Mouse (Mus musculus): Measurements from ENCODE around the gene Dapk2.

The Dapk2 gene

GRCm38 (mm10) chr9:66275267-66275991 is 117.4 kb downstream of the Dapk2 start:
- CTCF ChIA-PET, result interaction anchor here (0.6 kb wide), 1 partner anchor 32 kb away, joined by 3 read pairs; no protein-coding TSS in a partner anchor

- CTCF ChIA-PET, result no interaction called here
These were observed 118.0 kb downstream of the Dapk2 start for GRCm38 (mm10) chr9:66276062-66276461.

DNA sequence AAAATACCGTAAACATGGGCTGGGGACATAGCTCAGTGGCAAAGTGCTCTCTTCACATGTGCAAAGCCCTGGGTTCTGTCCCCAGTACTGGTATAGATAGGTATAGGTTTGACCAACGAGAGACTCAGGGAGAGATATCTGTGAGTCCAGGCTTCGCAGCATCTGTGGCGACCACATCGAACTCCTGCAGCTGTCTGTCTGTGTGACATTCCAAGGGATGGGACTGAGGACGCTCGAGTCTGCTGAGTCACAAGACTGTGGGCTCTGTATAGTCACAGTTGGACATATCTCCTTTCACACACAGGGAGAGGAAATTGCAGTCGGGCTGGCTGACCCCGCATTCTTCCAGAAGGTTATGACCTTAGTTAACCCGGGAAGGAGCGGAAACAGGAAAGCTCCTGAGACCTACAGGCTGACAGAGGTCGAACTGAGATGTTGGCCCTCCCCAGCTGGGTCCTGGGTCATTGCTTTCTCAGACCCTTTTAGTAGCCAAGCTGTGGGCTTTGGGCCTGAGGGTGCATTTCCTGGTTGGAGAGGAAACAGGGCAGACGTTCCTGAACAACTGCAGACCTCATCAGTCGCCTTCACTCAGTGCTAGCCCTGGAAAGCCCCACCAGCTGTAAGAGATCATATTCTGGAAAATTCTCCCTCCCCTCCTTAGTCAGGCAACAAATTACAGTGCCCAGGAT is 118.8 kb downstream of the Dapk2 start:
- CTCF ChIA-PET, result no interaction called here

GRCm38 (mm10) chr9:66279647-66280046 is 121.6 kb downstream of the Dapk2 start:
- CTCF ChIA-PET, result interaction anchor here (0.8 kb wide), 1 partner anchor 39 kb away, joined by 3 read pairs; no protein-coding TSS in a partner anchor

- CTCF ChIA-PET, result interaction anchor here (0.7 kb wide), 1 partner anchor 44 kb away, joined by 21 read pairs; no protein-coding TSS in a partner anchor
These were observed 122.5 kb downstream of the Dapk2 start for GRCm38 (mm10) chr9:66280496-66280895.

GRCm38 (mm10) chr9:66281501-66281951 is 123.5 kb downstream of the Dapk2 start:
- CTCF ChIA-PET, result interaction anchor here (0.5 to 0.6 kb wide), 3 partner anchors 9 to 31 kb away, joined by 3 to 15 read pairs (median 7); no protein-coding TSS in a partner anchor

DNA sequence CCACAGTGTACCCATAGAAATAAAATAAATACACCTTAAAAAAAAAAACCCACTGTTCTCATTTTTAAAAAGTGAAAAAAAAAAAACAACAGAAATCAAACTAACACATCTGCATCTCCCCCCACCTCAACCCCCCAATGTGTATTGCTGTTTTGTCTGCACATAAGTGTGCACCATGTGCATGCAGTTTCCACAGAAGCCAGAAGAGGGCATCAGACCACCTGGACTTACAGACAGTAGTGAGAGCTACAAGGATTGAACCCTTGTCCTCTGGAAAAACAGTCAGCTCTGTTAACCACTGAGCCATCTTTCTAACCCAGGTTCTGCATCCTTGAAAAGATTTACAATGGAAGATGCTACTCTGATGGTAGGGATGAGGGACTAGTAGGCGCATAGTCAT is 124.6 kb downstream of the Dapk2 start:
- CTCF ChIA-PET, result interaction anchor here (0.6 to 0.9 kb wide), 2 partner anchors 10 to 15 kb away, joined by 3 to 5 read pairs; no protein-coding TSS in a partner anchor

- CTCF ChIA-PET, result interaction anchor here (0.9 kb wide), 1 partner anchor 43 kb away, joined by 5 read pairs; no protein-coding TSS in a partner anchor
These were observed 125.7 kb downstream of the Dapk2 start for GRCm38 (mm10) chr9:66283565-66284203.

- CTCF ChIA-PET, result interaction anchor here (0.7 to 0.8 kb wide), 2 partner anchors 11 to 169 kb away, joined by 3 to 7 read pairs; no protein-coding TSS in a partner anchor
These were observed 127.2 kb downstream of the Dapk2 start for GRCm38 (mm10) chr9:66285241-66285640.

DNA sequence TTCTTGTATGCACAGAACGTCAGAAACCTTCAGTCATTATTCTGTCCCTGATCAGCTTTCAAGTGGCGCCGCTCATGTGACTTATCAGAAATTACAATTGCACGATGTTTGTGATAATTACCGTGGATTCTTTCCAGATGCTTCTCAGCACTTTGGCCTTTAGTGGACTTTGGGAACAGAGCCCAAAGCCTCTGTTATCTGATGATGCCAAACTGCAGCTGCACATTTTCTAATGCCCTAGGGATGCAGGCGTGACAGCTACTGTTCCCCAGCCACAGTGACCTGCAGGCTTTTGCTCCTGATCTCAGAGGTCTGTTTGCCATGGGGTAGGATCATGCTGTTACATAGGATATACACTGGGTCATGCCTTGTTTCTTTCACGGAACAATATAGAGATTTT is 127.9 kb downstream of the Dapk2 start:
- CTCF ChIA-PET, result interaction anchor here (0.7 to 0.8 kb wide), 3 partner anchors 14 to 170 kb away, joined by 3 to 9 read pairs (median 7); no protein-coding TSS in a partner anchor

- CTCF ChIA-PET, result interaction anchor here (0.6 kb wide), 1 partner anchor 23 kb away, joined by 3 read pairs; no protein-coding TSS in a partner anchor
These were observed 132.7 kb downstream of the Dapk2 start for GRCm38 (mm10) chr9:66290727-66291126.

- CTCF ChIA-PET, result interaction anchor here (0.9 kb wide), 1 partner anchor 11 kb away, joined by 5 read pairs; no protein-coding TSS in a partner anchor
These were observed 135.3 kb downstream of the Dapk2 start for GRCm38 (mm10) chr9:66293319-66293718.

GRCm38 (mm10) chr9:66294227-66294626 is 136.2 kb downstream of the Dapk2 start:
- CTCF ChIA-PET, result interaction anchor here (0.7 kb wide), 1 partner anchor 493 kb away, joined by 4 read pairs; no protein-coding TSS in a partner anchor

DNA sequence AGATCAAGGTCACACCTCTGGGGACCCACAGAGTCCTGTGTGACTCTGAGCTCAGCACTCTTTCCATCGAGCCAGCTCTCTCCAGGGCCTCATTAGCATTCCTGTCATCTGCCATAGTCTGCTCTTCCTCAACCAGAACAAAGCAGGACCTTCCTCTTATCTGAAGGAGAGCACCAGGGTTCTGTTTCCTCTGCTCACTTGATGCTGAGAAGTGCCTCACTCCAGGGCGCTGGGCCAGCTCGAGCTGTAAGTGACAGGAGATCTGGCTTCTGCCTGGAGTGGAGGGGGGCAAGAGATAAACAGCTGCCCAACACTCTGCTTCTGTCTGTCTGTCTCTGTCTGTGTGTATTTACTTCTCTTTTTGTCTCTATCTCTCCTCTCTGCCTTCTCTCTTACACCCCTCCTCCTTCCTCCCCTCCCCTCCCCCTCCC is 137.0 kb downstream of the Dapk2 start:
- CTCF ChIA-PET, result no interaction called here

GRCm38 (mm10) chr9:66295577-66296120 is 137.6 kb downstream of the Dapk2 start:
- CTCF ChIA-PET, result no interaction called here

GRCm38 (mm10) chr9:66298783-66299182 is 140.8 kb downstream of the Dapk2 start:
- CTCF ChIA-PET, result no interaction called here

DNA sequence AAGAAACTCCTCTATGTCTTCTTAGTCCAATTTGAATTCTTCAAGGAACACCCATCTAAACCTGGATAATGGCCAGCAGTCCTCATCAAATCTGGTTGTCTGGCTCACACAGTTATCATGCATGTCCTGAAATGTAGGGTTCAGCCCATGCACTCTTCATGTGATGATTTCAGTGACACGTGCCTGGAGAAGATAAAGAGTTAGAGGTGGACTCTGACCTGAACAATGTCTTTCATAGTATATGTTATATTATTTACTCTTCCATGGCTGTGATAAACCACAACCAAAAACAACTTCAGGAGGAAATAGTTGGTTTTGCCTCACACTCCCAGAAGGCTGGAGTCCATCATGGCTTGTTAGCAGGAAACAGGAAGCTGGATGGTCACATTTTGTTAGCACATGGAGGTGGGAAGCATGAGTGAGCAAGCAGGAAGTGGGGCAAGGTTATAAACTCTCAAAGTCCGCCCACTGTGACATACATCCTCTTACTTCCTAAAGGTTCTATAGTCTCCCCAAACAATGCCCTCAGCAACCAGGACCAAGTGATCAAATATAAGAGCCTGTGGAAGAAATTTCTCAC is 142.5 kb downstream of the Dapk2 start:
- CTCF ChIA-PET, result interaction anchor here (0.5 kb wide), 1 partner anchor 15 kb away, joined by 9 read pairs; no protein-coding TSS in a partner anchor

DNA sequence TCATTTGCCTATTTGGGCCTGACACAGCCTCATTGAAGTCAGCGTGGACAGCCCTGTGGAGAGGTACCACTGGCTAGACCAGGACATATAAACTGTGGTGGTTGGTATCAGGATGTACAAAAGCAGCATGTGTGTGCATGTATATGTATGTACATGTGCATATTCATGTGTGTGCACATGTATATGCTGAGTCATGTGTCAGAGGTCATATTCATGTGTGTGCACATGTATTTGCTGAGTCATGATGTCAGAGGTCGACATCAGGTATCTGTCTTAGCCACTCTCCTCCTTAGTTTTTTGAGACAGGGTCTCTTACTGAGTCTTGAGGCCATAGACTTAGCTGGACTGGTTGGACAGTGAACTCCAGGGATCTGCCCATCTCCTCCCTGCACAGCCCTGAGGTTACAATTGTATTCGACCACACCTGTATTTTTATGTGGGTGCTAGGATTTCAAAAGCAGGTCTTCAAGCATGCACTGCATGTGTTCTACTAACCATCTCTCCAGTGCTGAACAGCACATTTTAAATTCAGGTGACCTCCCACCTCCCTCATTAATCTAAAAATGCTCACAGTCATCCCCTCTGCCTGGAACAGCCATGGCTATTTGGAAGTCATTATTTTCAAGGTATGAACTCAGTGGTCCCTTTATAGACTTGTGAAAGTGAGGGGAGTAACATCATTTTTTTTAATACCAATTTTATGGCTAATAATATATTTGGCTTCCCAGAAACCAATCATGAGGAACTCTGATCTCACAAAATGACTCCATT is 146.5 kb downstream of the Dapk2 start:
- CTCF ChIA-PET, result no interaction called here

DNA sequence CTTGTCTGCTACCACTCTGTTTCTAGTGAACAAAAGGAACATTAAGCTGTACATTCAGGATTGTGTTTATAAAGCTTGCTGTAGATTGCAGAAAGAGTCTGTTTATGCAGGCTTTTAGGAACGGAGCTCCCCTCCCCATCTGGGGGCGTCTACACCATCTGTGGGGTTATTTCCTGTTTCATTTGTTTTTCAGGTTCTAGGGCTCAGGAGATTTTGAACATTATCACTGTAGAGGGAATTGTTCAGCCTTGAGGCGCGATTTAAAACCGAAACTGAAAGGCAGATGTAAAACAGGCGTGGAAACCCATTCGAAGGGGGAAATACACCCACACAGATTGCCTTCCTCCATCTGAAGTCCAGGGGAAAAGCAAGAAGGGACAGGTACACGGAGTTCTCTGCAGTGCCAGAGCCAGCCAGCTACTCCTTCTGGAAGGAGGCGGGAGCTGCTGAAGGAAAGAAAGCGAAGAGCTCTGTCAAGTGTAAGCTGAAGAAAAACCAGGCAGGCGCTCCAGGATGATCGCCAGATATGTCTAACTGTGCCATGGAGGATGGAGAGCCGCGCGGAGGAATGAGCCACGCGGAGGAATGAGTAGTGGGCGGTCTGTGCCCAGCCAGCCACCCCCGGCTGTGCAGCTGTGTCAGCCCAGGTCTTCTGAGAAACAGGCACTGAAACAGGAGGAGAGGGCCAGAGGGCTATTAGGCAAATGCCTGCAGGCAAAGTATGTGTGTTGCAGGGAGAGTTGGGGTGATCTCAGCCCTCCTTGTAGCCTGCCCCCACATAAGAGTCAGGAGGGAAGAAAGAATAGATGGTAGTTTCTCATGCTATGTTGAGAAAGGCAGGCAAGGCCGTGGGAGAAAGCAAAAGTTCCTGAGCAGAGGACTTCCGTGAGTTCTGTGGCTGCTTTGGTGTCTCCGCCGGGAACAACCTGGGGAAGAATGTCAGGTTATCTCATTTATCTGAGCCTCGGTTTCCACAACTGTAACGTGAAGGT is 147.4 kb downstream of the Dapk2 start:
- CTCF ChIA-PET, result no interaction called here
